Mouse (Mus musculus): ENCODE results near the gene Btg1. TPM values are rescaled to one million over a fixed set of nuclear protein-coding genes. Genes with fewer than 3 reads are reported as not detected.
A peak's percentile ranks its signal among the peaks of the same experiment; 100 is the strongest.

The Btg1 gene
- polyA plus RNA-seq, 1 experiment from 2014 or later, result 48.8 TPM

GRCm38 (mm10) chr10:96649524-96649923 lies 32.7 kb downstream of the Btg1 start:
- Histone ChIP-seq H3K4me3 (replicated peaks; ENCODE audit: low read length) (no peak overlapping the region), H3K9me3 (replicated peaks; ENCODE audit: control insufficient read depth, low read length) (no peaks in the 10 kb centered on the region), H3K27ac (ENCODE audit: low read length) (no peak overlapping the region), H3K4me1 (ENCODE audit: control insufficient read depth, insufficient read depth, low read length) (peaks cover 8% of the 10 kb centered on the region), H3K36me3 (ENCODE audit: control insufficient read depth, insufficient read depth, low read length) (no peaks in the 10 kb centered on the region), H3K27me3 (ENCODE audit: control insufficient read depth, insufficient read depth, low read length) (no peaks in the 10 kb centered on the region), H3K9ac (ENCODE audit: low read length) (no peak overlapping the region), H3K4me2 (ENCODE audit: low read depth, low read length) (no peak overlapping the region)
- ATAC-seq (ENCODE audit: insufficient read depth, low FRiP score), result no peak
- 53% methylated on average over 3 of the region's 3 CpGs for WGBS

GRCm38 (mm10) chr10:96652372-96652771 lies 35.6 kb downstream of the Btg1 start:
- 88% methylated on average over 2 of the region's 2 CpGs for WGBS
- no peak overlapping the region for H3K27ac ChIP-seq (ENCODE audit: low read length)
- H3K9me3 ChIP-seq (replicated peaks; ENCODE audit: control insufficient read depth, low read length), result no peaks in the 10 kb centered on the region
- H3K4me3 ChIP-seq (replicated peaks; ENCODE audit: low read length), result no peak overlapping the region
- 0 out of 2 replicates have a peak, but pooled peaks have one; percentile 12 for ATAC-seq (ENCODE audit: insufficient read depth, low FRiP score)
- no peaks in the 10 kb centered on the region for H3K27me3 ChIP-seq (ENCODE audit: control insufficient read depth, insufficient read depth, low read length)
- H3K4me1 ChIP-seq (ENCODE audit: control insufficient read depth, insufficient read depth, low read length), result 0 out of 2 replicates have a peak, but pooled peaks cover 5% of the 10 kb centered on the region
- no peak overlapping the region for H3K4me2 ChIP-seq (ENCODE audit: low read depth, low read length)
- no peak overlapping the region for H3K9ac ChIP-seq (ENCODE audit: low read length)
- H3K36me3 ChIP-seq (ENCODE audit: control insufficient read depth, insufficient read depth, low read length), result no peaks in the 10 kb centered on the region

- H3K9me3 ChIP-seq (replicated peaks; ENCODE audit: control insufficient read depth, low read length), result no peaks in the 10 kb centered on the region
- no peak for ATAC-seq (ENCODE audit: insufficient read depth, low FRiP score)
- WGBS, result 79% methylated on average over 5 of the region's 5 CpGs
- H3K9ac ChIP-seq (ENCODE audit: low read length), result no peak overlapping the region
- no peak overlapping the region for H3K4me3 ChIP-seq (replicated peaks; ENCODE audit: low read length)
- H3K4me2 ChIP-seq (ENCODE audit: low read depth, low read length), result no peak overlapping the region
- H3K36me3 ChIP-seq (ENCODE audit: control insufficient read depth, insufficient read depth, low read length), result no peaks in the 10 kb centered on the region
- H3K4me1 ChIP-seq (ENCODE audit: control insufficient read depth, insufficient read depth, low read length), result 0 out of 2 replicates have a peak, but pooled peaks cover 5% of the 10 kb centered on the region
- no peaks in the 10 kb centered on the region for H3K27me3 ChIP-seq (ENCODE audit: control insufficient read depth, insufficient read depth, low read length)
- H3K27ac ChIP-seq (ENCODE audit: low read length), result no peak overlapping the region
Measured at GRCm38 (mm10) chr10:96653030-96653429, 36.2 kb downstream of the Btg1 start.

- no peak overlapping the region for H3K4me3 ChIP-seq (replicated peaks; ENCODE audit: low read length)
- H3K36me3 ChIP-seq (ENCODE audit: control insufficient read depth, insufficient read depth, low read length), result no peaks in the 10 kb centered on the region
- ATAC-seq (ENCODE audit: insufficient read depth, low FRiP score), result no peak
- no peaks in the 10 kb centered on the region for H3K9me3 ChIP-seq (replicated peaks; ENCODE audit: control insufficient read depth, low read length)
- H3K4me1 ChIP-seq (ENCODE audit: control insufficient read depth, insufficient read depth, low read length), result 0 out of 2 replicates have a peak, but pooled peaks cover 5% of the 10 kb centered on the region
- WGBS, result 68% methylated on average over 5 of the region's 5 CpGs
- no peak overlapping the region for H3K4me2 ChIP-seq (ENCODE audit: low read depth, low read length)
- peak overlapping the region; percentile 82 for H3K27ac ChIP-seq (ENCODE audit: low read length)
- no peak overlapping the region for H3K9ac ChIP-seq (ENCODE audit: low read length)
- H3K27me3 ChIP-seq (ENCODE audit: control insufficient read depth, insufficient read depth, low read length), result no peaks in the 10 kb centered on the region
Measured at GRCm38 (mm10) chr10:96654079-96654478, 37.3 kb downstream of the Btg1 start.

- Histone ChIP-seq H3K27ac (ENCODE audit: low read length) (peak overlapping the region; percentile 82), H3K4me1 (ENCODE audit: control insufficient read depth, insufficient read depth, low read length) (0 out of 2 replicates have a peak, but pooled peaks cover 5% of the 10 kb centered on the region), H3K4me2 (ENCODE audit: low read depth, low read length) (no peak overlapping the region), H3K36me3 (ENCODE audit: control insufficient read depth, insufficient read depth, low read length) (no peaks in the 10 kb centered on the region), H3K9me3 (replicated peaks; ENCODE audit: control insufficient read depth, low read length) (no peaks in the 10 kb centered on the region), H3K9ac (ENCODE audit: low read length) (no peak overlapping the region), H3K27me3 (ENCODE audit: control insufficient read depth, insufficient read depth, low read length) (no peaks in the 10 kb centered on the region), H3K4me3 (replicated peaks; ENCODE audit: low read length) (no peak overlapping the region)
- 49% methylated on average over 7 of the region's 7 CpGs for WGBS
- peak; percentile 45; the same call in 1 of the 2 replicates for ATAC-seq (ENCODE audit: insufficient read depth, low FRiP score)
Measured at GRCm38 (mm10) chr10:96654576-96654975, 37.8 kb downstream of the Btg1 start.

GRCm38 (mm10) chr10:96655066-96655465 lies 38.3 kb downstream of the Btg1 start:
- H3K4me2 ChIP-seq (ENCODE audit: low read depth, low read length), result no peak overlapping the region
- no peak overlapping the region for H3K4me3 ChIP-seq (replicated peaks; ENCODE audit: low read length)
- ATAC-seq (ENCODE audit: insufficient read depth, low FRiP score), result peak; percentile 87; the same call in 1 of the 2 replicates
- no peaks in the 10 kb centered on the region for H3K27me3 ChIP-seq (ENCODE audit: control insufficient read depth, insufficient read depth, low read length)
- 69% methylated on average over 2 of the region's 2 CpGs for WGBS
- peak overlapping the region; percentile 82 for H3K27ac ChIP-seq (ENCODE audit: low read length)
- no peak overlapping the region for H3K9ac ChIP-seq (ENCODE audit: low read length)
- H3K4me1 ChIP-seq (ENCODE audit: control insufficient read depth, insufficient read depth, low read length), result 0 out of 2 replicates have a peak, but pooled peaks cover 5% of the 10 kb centered on the region
- H3K36me3 ChIP-seq (ENCODE audit: control insufficient read depth, insufficient read depth, low read length), result no peaks in the 10 kb centered on the region
- no peaks in the 10 kb centered on the region for H3K9me3 ChIP-seq (replicated peaks; ENCODE audit: control insufficient read depth, low read length)

- no peak for ATAC-seq (ENCODE audit: insufficient read depth, low FRiP score)
Measured at GRCm38 (mm10) chr10:96656176-96656575, 39.4 kb downstream of the Btg1 start.

GRCm38 (mm10) chr10:96658906-96659305 lies 42.1 kb downstream of the Btg1 start:
- no peak overlapping the region for H3K4me2 ChIP-seq (ENCODE audit: low read depth, low read length)
- H3K4me1 ChIP-seq (ENCODE audit: control insufficient read depth, insufficient read depth, low read length), result 0 out of 2 replicates have a peak, but pooled peaks cover 5% of the 10 kb centered on the region
- H3K9ac ChIP-seq (ENCODE audit: low read length), result no peak overlapping the region
- ATAC-seq (ENCODE audit: insufficient read depth, low FRiP score), result no peak
- H3K9me3 ChIP-seq (replicated peaks; ENCODE audit: control insufficient read depth, low read length), result no peaks in the 10 kb centered on the region
- WGBS, result 42% methylated on average over 5 of the region's 5 CpGs
- H3K4me3 ChIP-seq (replicated peaks; ENCODE audit: low read length), result no peak overlapping the region
- no peaks in the 10 kb centered on the region for H3K36me3 ChIP-seq (ENCODE audit: control insufficient read depth, insufficient read depth, low read length)
- no peak overlapping the region for H3K27ac ChIP-seq (ENCODE audit: low read length)
- H3K27me3 ChIP-seq (ENCODE audit: control insufficient read depth, insufficient read depth, low read length), result no peaks in the 10 kb centered on the region

More at GRCm38 (mm10) chr10:96656176-96656575, 39.4 kb downstream of the Btg1 start:
- H3K27ac ChIP-seq (ENCODE audit: low read length), result no peak overlapping the region
- no peak overlapping the region for H3K4me2 ChIP-seq (ENCODE audit: low read depth, low read length)
- H3K9ac ChIP-seq (ENCODE audit: low read length), result no peak overlapping the region
- no peaks in the 10 kb centered on the region for H3K9me3 ChIP-seq (replicated peaks; ENCODE audit: control insufficient read depth, low read length)
- no peaks in the 10 kb centered on the region for H3K27me3 ChIP-seq (ENCODE audit: control insufficient read depth, insufficient read depth, low read length)
- H3K36me3 ChIP-seq (ENCODE audit: control insufficient read depth, insufficient read depth, low read length), result no peaks in the 10 kb centered on the region
- 75% methylated on average over 3 of the region's 3 CpGs for WGBS
- H3K4me3 ChIP-seq (replicated peaks; ENCODE audit: low read length), result no peak overlapping the region
- 0 out of 2 replicates have a peak, but pooled peaks cover 5% of the 10 kb centered on the region for H3K4me1 ChIP-seq (ENCODE audit: control insufficient read depth, insufficient read depth, low read length)

GRCm38 (mm10) chr10:96660280-96660985 lies 43.6 kb downstream of the Btg1 start:
- WGBS, result 70% methylated on average over 10 of the region's 10 CpGs

More at GRCm38 (mm10) chr10:96660280-96660985, 43.6 kb downstream of the Btg1 start:
- H3K4me3 ChIP-seq (replicated peaks; ENCODE audit: low read length), result no peak overlapping the region
- H3K27ac ChIP-seq (ENCODE audit: low read length), result no peak overlapping the region
- no peak overlapping the region for H3K4me2 ChIP-seq (ENCODE audit: low read depth, low read length)
- ATAC-seq (ENCODE audit: insufficient read depth, low FRiP score), result no peak
- no peaks in the 10 kb centered on the region for H3K9me3 ChIP-seq (replicated peaks; ENCODE audit: control insufficient read depth, low read length)
- no peak overlapping the region for H3K9ac ChIP-seq (ENCODE audit: low read length)
- 0 out of 2 replicates have a peak, but pooled peaks cover 5% of the 10 kb centered on the region for H3K4me1 ChIP-seq (ENCODE audit: control insufficient read depth, insufficient read depth, low read length)
- no peaks in the 10 kb centered on the region for H3K27me3 ChIP-seq (ENCODE audit: control insufficient read depth, insufficient read depth, low read length)
- no peaks in the 10 kb centered on the region for H3K36me3 ChIP-seq (ENCODE audit: control insufficient read depth, insufficient read depth, low read length)

Data from stomach, embryonic 16.5 days (tissue).